Mouse (Mus musculus) bone marrow, adult 2 months (tissue): ENCODE data around the gene Cog2. TPM values are rescaled to one million over a fixed set of nuclear protein-coding genes. Genes with fewer than 3 reads are reported as not detected.

ENCODE experiments used
- H3K27ac ChIP-seq: fragments of 200-500 bp; 2 replicates; pipeline ENCODE4 v1.5.1; 2012; ENCODE audit warnings: low read depth, mild to moderate bottlenecking, control low read depth, inconsistent platforms, low read length; ENCODE audit not compliant: control insufficient read depth, poor library complexity, insufficient read depth
- H3K4me1 ChIP-seq: fragments of 200-500 bp; 2 replicates; pipeline ENCODE4 v1.6.1; 2011; ENCODE audit warnings: low read length; ENCODE audit not compliant: control insufficient read depth, insufficient read depth
- H3K4me3 ChIP-seq: fragments of 200-500 bp; replicated peaks from 2 replicates; pipeline ENCODE3; 2011; ENCODE audit warnings: mild to moderate bottlenecking, low read depth, low read length, control low read depth; ENCODE audit not compliant: control insufficient read depth
- CTCF ChIP-seq: fragments of 200-500 bp; IDR thresholded peaks from 2 replicates; pipeline ENCODE4 v1.5.1; 2011; ENCODE audit warnings: low read length, control low read depth; ENCODE audit not compliant: control insufficient read depth, insufficient read depth
- POLR2A ChIP-seq: fragments of 200-500 bp; IDR thresholded peaks from 2 replicates; pipeline ENCODE4 v1.6.1; 2011; ENCODE audit warnings: low read depth, mild to moderate bottlenecking, control low read depth, low read length, borderline replicate concordance; ENCODE audit not compliant: control insufficient read depth
- WGBS: fragments of 180-500 bp; shearing (Covaris S2); methylation state at CpG from one replicate; pipeline ENCODE4 v1.1.7; 2018; 5-methylcytosine and 5-hydroxymethylcytosine counted together
- polyA plus RNA-seq: library from polyadenylated mRNA; stranded (reverse); fragments of >200 nt; gene quantifications from 2 replicates; pipeline ENCODE4 v1.2.4, GENCODE M21; 2011; ENCODE audit warnings: low replicate concordance; ENCODE audit not compliant: missing spikeins, insufficient read depth, insufficient read length

Cog2 gene
- polyA plus RNA-seq, 1 experiment: 12.1 TPM

GRCm38 (mm10) chr8:124585718-124586425 lies 65.3 kb downstream of the Cog2 start:
- no peak overlapping the region for H3K4me3 ChIP-seq
- no peak overlapping the region for H3K27ac ChIP-seq

GRCm38 (mm10) chr8:124586556-124586955 lies 66.0 kb downstream of the Cog2 start:
- no peak overlapping the region for H3K27ac ChIP-seq
- H3K4me1 ChIP-seq: no peaks in the 10 kb centered on the region
- no peak for TF ChIP-seq POLR2A
- no peak for TF ChIP-seq CTCF
- 81% methylated on average over 2 of the region's 2 CpGs for WGBS
- H3K4me3 ChIP-seq: no peak overlapping the region

More at GRCm38 (mm10) chr8:124585718-124586425, 65.3 kb downstream of the Cog2 start:
- no peaks in the 10 kb centered on the region for H3K4me1 ChIP-seq
- WGBS: 25% methylated on average over 3 of the region's 3 CpGs
- no peak for TF ChIP-seq POLR2A
- TF ChIP-seq CTCF: no peak

GRCm38 (mm10) chr8:124589393-124589792 lies 68.8 kb downstream of the Cog2 start:
- Histone ChIP-seq H3K27ac (no peak overlapping the region), H3K4me1 (no peaks in the 10 kb centered on the region), H3K4me3 (no peak overlapping the region)
- TF ChIP-seq POLR2A: no peak
- no peak for TF ChIP-seq CTCF
- 60% methylated on average over 4 of the region's 4 CpGs for WGBS

Other genes with a start within 250 kb of the Cog2 start
- gene Pgbd5, start 81.1 kb upstream of the Cog2 start, polyA plus RNA-seq: not detected in 2 replicates
- gene Agt, start 48.9 kb downstream of the Cog2 start, polyA plus RNA-seq: 7.9 and 11.4 TPM in 2 replicates
- gene Capn9, start 55.3 kb downstream of the Cog2 start, polyA plus RNA-seq: not detected in 2 replicates
- 11.0 and 16.7 TPM in 2 replicates for gene 2310022B05Rik, start 142.6 kb downstream of the Cog2 start, polyA plus RNA-seq
- 16.9 and 26.4 TPM in 2 replicates for gene Ttc13, start 201.2 kb downstream of the Cog2 start, polyA plus RNA-seq
- gene Arv1, start 201.4 kb downstream of the Cog2 start, polyA plus RNA-seq: 2.4 and 7.7 TPM in 2 replicates
- not detected in 2 replicates for gene Fam89a, start 231.1 kb downstream of the Cog2 start, polyA plus RNA-seq